Mouse (Mus musculus): ENCODE measurements around the gene Nr5a1.

The Nr5a1 gene

GRCm38 (mm10) chr2:38704336-38704735, 10.0 kb downstream of the Nr5a1 start:
- DNase-seq = no peak

GRCm38 (mm10) chr2:38700177-38700576, 14.2 kb downstream of the Nr5a1 start:
- DNase-seq = no peak

GRCm38 (mm10) chr2:38698623-38699022, 15.7 kb downstream of the Nr5a1 start:
- no peak for DNase-seq

- no peak for DNase-seq
These were observed 16.9 kb downstream of the Nr5a1 start for GRCm38 (mm10) chr2:38697128-38698120.

GRCm38 (mm10) chr2:38695770-38696169, 18.6 kb downstream of the Nr5a1 start:
- DNase-seq = no peak

GRCm38 (mm10) chr2:38691542-38691941, 22.8 kb downstream of the Nr5a1 start:
- peak; percentile 17 to 59 for DNase-seq

GRCm38 (mm10) chr2:38689881-38690280, 24.5 kb downstream of the Nr5a1 start:
- DNase-seq = no peak

GRCm38 (mm10) chr2:38688791-38689520, 25.4 kb downstream of the Nr5a1 start:
- no peak for DNase-seq

GRCm38 (mm10) chr2:38685746-38686145, 28.6 kb downstream of the Nr5a1 start:
- DNase-seq = no peak

GRCm38 (mm10) chr2:38683083-38683482, 31.3 kb downstream of the Nr5a1 start:
- no peak for DNase-seq

GRCm38 (mm10) chr2:38682209-38682608, 32.1 kb downstream of the Nr5a1 start:
- no peak for DNase-seq

GRCm38 (mm10) chr2:38678947-38679346, 35.4 kb downstream of the Nr5a1 start:
- DNase-seq = no peak

- peak in 1 of 2 experiments; percentile 19 for DNase-seq
These were observed 38.9 kb downstream of the Nr5a1 start for GRCm38 (mm10) chr2:38675366-38675969.

- no peak for DNase-seq
These were observed 41.8 kb downstream of the Nr5a1 start for GRCm38 (mm10) chr2:38672496-38672895.

GRCm38 (mm10) chr2:38668802-38669580, 45.4 kb downstream of the Nr5a1 start:
- peak in 1 of 2 experiments; percentile 49 for DNase-seq

- no peak for DNase-seq
These were observed 52.9 kb downstream of the Nr5a1 start for GRCm38 (mm10) chr2:38661398-38661797.

- peak; percentile 45 to 57 for DNase-seq
These were observed 56.0 kb downstream of the Nr5a1 start for GRCm38 (mm10) chr2:38658338-38658836.

- no peak for DNase-seq
These were observed 60.6 kb downstream of the Nr5a1 start for GRCm38 (mm10) chr2:38653694-38654093.

- no peak for DNase-seq
These were observed 61.1 kb downstream of the Nr5a1 start for GRCm38 (mm10) chr2:38653293-38653619.

GRCm38 (mm10) chr2:38652565-38653292, 61.6 kb downstream of the Nr5a1 start:
- no peak for DNase-seq

- no peak for DNase-seq
These were observed 62.2 kb downstream of the Nr5a1 start for GRCm38 (mm10) chr2:38652098-38652497.

- no peak for DNase-seq
These were observed 64.0 kb downstream of the Nr5a1 start for GRCm38 (mm10) chr2:38650340-38650739.

Measured in kidney, adult 8-10 months (tissue).